Mouse (Mus musculus): ENCODE data around the gene Capn7. TPM values are rescaled to one million over a fixed set of nuclear protein-coding genes. Genes with fewer than 3 reads are reported as not detected.

Capn7 gene
- polyA plus RNA-seq, 1 experiment, result 14.8 TPM

- 64% methylated on average over 10 of the region's 10 CpGs for WGBS
- Histone ChIP-seq H3K4me3 (replicated peaks; ENCODE audit: control insufficient read depth, low read depth, low read length) (no peak overlapping the region), H3K4me1 (ENCODE audit: control insufficient read depth, insufficient read depth, low read length) (peaks cover 34% of the 10 kb centered on the region), H3K27ac (ENCODE audit: control insufficient read depth, insufficient read depth, low read depth, low read length, poor library complexity) (peak overlapping the region; percentile 93)
- TF ChIP-seq POLR2A (IDR thresholded peaks at IDR 0.05; ENCODE audit: borderline replicate concordance, control insufficient read depth, low read depth, low read length) (no peak), CTCF (IDR thresholded peaks at IDR 0.05; ENCODE audit: control insufficient read depth, insufficient read depth, low read length) (no peak)
Measured at GRCm38 (mm10) chr14:31414235-31414966, 78.0 kb downstream of the Capn7 start.

DNA sequence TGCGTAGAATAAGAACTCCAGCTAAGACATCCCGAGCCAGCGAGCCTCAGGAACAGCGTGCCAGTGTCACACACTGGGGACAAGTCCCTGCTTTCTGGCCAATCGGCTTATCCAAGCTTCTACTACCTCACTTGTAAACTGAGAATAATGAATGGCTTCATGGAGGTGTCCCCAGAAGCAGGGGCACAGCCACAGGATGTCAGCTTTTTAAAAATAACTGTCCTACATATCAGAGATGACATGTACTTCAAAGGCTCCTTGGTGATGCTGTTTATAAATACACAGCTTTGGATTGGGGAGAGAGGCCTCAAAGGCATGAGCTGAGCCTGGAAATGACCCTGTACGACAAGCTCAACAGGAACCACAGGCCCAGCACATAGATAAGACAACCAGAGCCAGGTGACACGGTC is 78.5 kb downstream of the Capn7 start:
- Histone ChIP-seq H3K4me3 (replicated peaks; ENCODE audit: control insufficient read depth, low read depth, low read length) (no peak overlapping the region), H3K27ac (ENCODE audit: control insufficient read depth, insufficient read depth, low read depth, low read length, poor library complexity) (peak overlapping the region; percentile 93), H3K4me1 (ENCODE audit: control insufficient read depth, insufficient read depth, low read length) (peaks cover 33% of the 10 kb centered on the region)
- TF ChIP-seq POLR2A (IDR thresholded peaks at IDR 0.05; ENCODE audit: borderline replicate concordance, control insufficient read depth, low read depth, low read length), result no peak
- TF ChIP-seq CTCF (IDR thresholded peaks at IDR 0.05; ENCODE audit: control insufficient read depth, insufficient read depth, low read length), result no peak
- WGBS, result 72% methylated on average over 7 of the region's 7 CpGs

GRCm38 (mm10) chr14:31416411-31416810 is 80.0 kb downstream of the Capn7 start:
- H3K4me3 ChIP-seq (replicated peaks; ENCODE audit: control insufficient read depth, low read depth, low read length), result no peak overlapping the region
- 58% methylated on average over 3 of the region's 3 CpGs for WGBS
- H3K4me1 ChIP-seq (ENCODE audit: control insufficient read depth, insufficient read depth, low read length), result peaks cover 31% of the 10 kb centered on the region
- TF ChIP-seq CTCF (IDR thresholded peaks at IDR 0.05; ENCODE audit: control insufficient read depth, insufficient read depth, low read length) (no peak), POLR2A (IDR thresholded peaks at IDR 0.05; ENCODE audit: borderline replicate concordance, control insufficient read depth, low read depth, low read length) (no peak)
- H3K27ac ChIP-seq (ENCODE audit: control insufficient read depth, insufficient read depth, low read depth, low read length, poor library complexity), result peak overlapping the region; percentile 92

DNA sequence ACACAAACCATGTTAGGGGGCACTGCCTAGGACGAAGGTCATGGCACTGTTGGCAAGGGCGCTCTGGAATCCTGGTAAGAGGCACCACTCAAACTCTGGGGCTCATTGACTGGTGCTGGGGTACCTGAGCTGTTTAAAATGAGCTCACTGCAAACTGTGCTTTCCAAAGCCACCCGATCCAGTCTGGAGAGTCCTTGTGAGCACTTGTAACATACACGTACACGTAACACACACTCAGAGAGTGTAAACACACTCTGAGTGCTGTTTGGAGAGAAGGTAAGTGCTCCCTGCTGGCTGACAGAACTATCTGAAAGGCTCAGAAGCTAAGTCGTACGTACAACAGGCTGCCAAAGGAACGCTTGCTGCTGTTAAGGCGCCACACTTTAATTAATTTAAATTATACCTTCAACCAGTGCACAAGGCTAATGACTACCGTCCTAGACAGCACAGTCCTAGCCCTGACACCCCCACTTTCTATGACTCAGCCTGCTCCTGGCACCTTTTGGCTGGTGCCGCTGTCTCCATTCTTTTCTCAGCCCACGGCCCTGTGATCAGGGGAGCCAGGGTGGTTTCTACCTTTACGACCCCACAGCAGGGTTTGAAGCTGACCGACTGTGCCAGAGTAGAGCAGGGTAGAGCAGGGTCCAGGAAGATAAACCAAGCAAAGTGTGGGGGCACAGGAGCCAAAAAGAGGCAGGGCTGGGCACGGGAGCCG is 80.6 kb downstream of the Capn7 start:
- Histone ChIP-seq H3K4me1 (ENCODE audit: control insufficient read depth, insufficient read depth, low read length) (peaks cover 34% of the 10 kb centered on the region), H3K4me3 (replicated peaks; ENCODE audit: control insufficient read depth, low read depth, low read length) (no peak overlapping the region), H3K27ac (ENCODE audit: control insufficient read depth, insufficient read depth, low read depth, low read length, poor library complexity) (peak overlapping the region; percentile 92)
- no peak for TF ChIP-seq CTCF (IDR thresholded peaks at IDR 0.05; ENCODE audit: control insufficient read depth, insufficient read depth, low read length)
- no peak for TF ChIP-seq POLR2A (IDR thresholded peaks at IDR 0.05; ENCODE audit: borderline replicate concordance, control insufficient read depth, low read depth, low read length)
- WGBS, result 77% methylated on average over 16 of the region's 16 CpGs

GRCm38 (mm10) chr14:31419279-31419678 is 82.8 kb downstream of the Capn7 start:
- TF ChIP-seq POLR2A (IDR thresholded peaks at IDR 0.05; ENCODE audit: borderline replicate concordance, control insufficient read depth, low read depth, low read length) (no peak), CTCF (IDR thresholded peaks at IDR 0.05; ENCODE audit: control insufficient read depth, insufficient read depth, low read length) (no peak)
- WGBS, result 39% methylated on average over 4 of the region's 4 CpGs
- no peak overlapping the region for H3K4me3 ChIP-seq (replicated peaks; ENCODE audit: control insufficient read depth, low read depth, low read length)
- peak overlapping the region; percentile 33 for H3K27ac ChIP-seq (ENCODE audit: control insufficient read depth, insufficient read depth, low read depth, low read length, poor library complexity)
- H3K4me1 ChIP-seq (ENCODE audit: control insufficient read depth, insufficient read depth, low read length), result peaks cover 32% of the 10 kb centered on the region

GRCm38 (mm10) chr14:31420135-31420534 is 83.7 kb downstream of the Capn7 start:
- peaks cover 30% of the 10 kb centered on the region for H3K4me1 ChIP-seq (ENCODE audit: control insufficient read depth, insufficient read depth, low read length)
- no peak for TF ChIP-seq CTCF (IDR thresholded peaks at IDR 0.05; ENCODE audit: control insufficient read depth, insufficient read depth, low read length)
- no peak overlapping the region for H3K4me3 ChIP-seq (replicated peaks; ENCODE audit: control insufficient read depth, low read depth, low read length)
- 67% methylated on average over 8 of the region's 8 CpGs for WGBS
- H3K27ac ChIP-seq (ENCODE audit: control insufficient read depth, insufficient read depth, low read depth, low read length, poor library complexity), result peak overlapping the region; percentile 67

GRCm38 (mm10) chr14:31420562-31420961 is 84.1 kb downstream of the Capn7 start:
- Histone ChIP-seq H3K4me3 (replicated peaks; ENCODE audit: control insufficient read depth, low read depth, low read length) (no peak overlapping the region), H3K27ac (ENCODE audit: control insufficient read depth, insufficient read depth, low read depth, low read length, poor library complexity) (peak overlapping the region; percentile 67), H3K4me1 (ENCODE audit: control insufficient read depth, insufficient read depth, low read length) (peaks cover 26% of the 10 kb centered on the region)
- TF ChIP-seq CTCF (IDR thresholded peaks at IDR 0.05; ENCODE audit: control insufficient read depth, insufficient read depth, low read length) (no peak), POLR2A (IDR thresholded peaks at IDR 0.05; ENCODE audit: borderline replicate concordance, control insufficient read depth, low read depth, low read length) (no peak)
- WGBS, result 77% methylated on average over 7 of the region's 7 CpGs

DNA sequence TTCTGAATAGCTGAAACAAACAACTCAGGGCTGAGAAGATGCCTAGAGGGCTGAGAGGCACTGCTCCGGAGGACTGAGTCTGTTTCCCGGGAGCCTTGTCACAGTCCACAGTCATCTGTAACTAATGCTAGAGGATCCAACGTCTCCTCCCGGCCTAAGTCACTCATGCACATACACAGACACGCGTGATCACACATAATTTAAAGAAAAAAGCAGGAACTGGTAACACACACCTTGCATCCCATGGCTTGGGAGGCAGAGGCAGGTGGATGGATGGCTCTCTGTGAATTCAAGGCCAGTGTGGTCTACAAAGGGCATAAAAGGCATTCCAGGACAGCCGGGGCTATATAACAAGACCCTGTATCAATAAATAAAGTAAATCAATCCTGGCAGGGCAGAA is 84.5 kb downstream of the Capn7 start:
- Histone ChIP-seq H3K4me1 (ENCODE audit: control insufficient read depth, insufficient read depth, low read length) (peaks cover 24% of the 10 kb centered on the region), H3K4me3 (replicated peaks; ENCODE audit: control insufficient read depth, low read depth, low read length) (no peak overlapping the region), H3K27ac (ENCODE audit: control insufficient read depth, insufficient read depth, low read depth, low read length, poor library complexity) (no peak overlapping the region)
- 76% methylated on average over 7 of the region's 7 CpGs for WGBS
- TF ChIP-seq CTCF (IDR thresholded peaks at IDR 0.05; ENCODE audit: control insufficient read depth, insufficient read depth, low read length) (no peak), POLR2A (IDR thresholded peaks at IDR 0.05; ENCODE audit: borderline replicate concordance, control insufficient read depth, low read depth, low read length) (no peak)

Other genes starting within 250 kb of the Capn7 start
- gene Smim4, start 207.7 kb upstream of the Capn7 start, polyA plus RNA-seq (2011; ENCODE audit: insufficient read depth, insufficient read length, low replicate concordance, missing spikeins), result 29.0 and 45.8 TPM in 2 replicates
- gene Nt5dc2, start 205.6 kb upstream of the Capn7 start, polyA plus RNA-seq (2011; ENCODE audit: insufficient read depth, insufficient read length, low replicate concordance, missing spikeins), result 22.9 and 25.2 TPM in 2 replicates
- gene Stab1, start 168.0 kb upstream of the Capn7 start, polyA plus RNA-seq (2011; ENCODE audit: insufficient read depth, insufficient read length, low replicate concordance, missing spikeins), result 56.3 and 73.4 TPM in 2 replicates
- gene Tnnc1, start 128.3 kb upstream of the Capn7 start, polyA plus RNA-seq (2011; ENCODE audit: insufficient read depth, insufficient read length, low replicate concordance, missing spikeins), result 4.2 TPM in 1 of 2 replicates, not detected in the other
- 102 and 233 TPM in 2 replicates for gene Nisch, start 119.7 kb upstream of the Capn7 start, polyA plus RNA-seq (2011; ENCODE audit: insufficient read depth, insufficient read length, low replicate concordance, missing spikeins)
- gene Sema3g, start 118.8 kb upstream of the Capn7 start, polyA plus RNA-seq (2011; ENCODE audit: insufficient read depth, insufficient read length, low replicate concordance, missing spikeins), result 1.1 and 2.7 TPM in 2 replicates
- 4.5 and 9.9 TPM in 2 replicates for gene Phf7, start 85.3 kb upstream of the Capn7 start, polyA plus RNA-seq (2011; ENCODE audit: insufficient read depth, insufficient read length, low replicate concordance, missing spikeins)
- gene Bap1, start 85.2 kb upstream of the Capn7 start, polyA plus RNA-seq (2011; ENCODE audit: insufficient read depth, insufficient read length, low replicate concordance, missing spikeins), result 15.9 and 26.9 TPM in 2 replicates
- gene Dnah1, start 12.7 kb upstream of the Capn7 start, polyA plus RNA-seq (2011; ENCODE audit: insufficient read depth, insufficient read length, low replicate concordance, missing spikeins), result 0.13 and 0.27 TPM in 2 replicates
- 14.6 and 24.0 TPM in 2 replicates for gene Sh3bp5, start 99.4 kb downstream of the Capn7 start, polyA plus RNA-seq (2011; ENCODE audit: insufficient read depth, insufficient read length, low replicate concordance, missing spikeins)
- 11.5 and 16.2 TPM in 2 replicates for gene Eaf1, start 157.8 kb downstream of the Capn7 start, polyA plus RNA-seq (2011; ENCODE audit: insufficient read depth, insufficient read length, low replicate concordance, missing spikeins)
- 15.7 and 33.7 TPM in 2 replicates for gene Mettl6, start 158.4 kb downstream of the Capn7 start, polyA plus RNA-seq (2011; ENCODE audit: insufficient read depth, insufficient read length, low replicate concordance, missing spikeins)